In genomic region chr2:93228480-93228824, GRCm38 (mm10) we compare ENCODE assay signal across 11 mouse cellular contexts. TPM values are rescaled to one million over a fixed set of nuclear protein-coding genes. Genes with fewer than 3 reads are reported as not detected.
A peak's percentile ranks its signal among the peaks of the same experiment; 100 is the strongest.
DNase-seq lines count a peak whose midpoint lies in the region; ATAC-seq and TF ChIP-seq lines count a peak whose summit lies in the region.
"Had no signal": no experiment of that assay in that cellular context is flagged by ENCODE, and none has a peak within 500 bp of the region (broad histone marks: within the 10 kb centered on the region; RNA-seq: fewer than 3 reads in every experiment).

No protein-coding gene starts in this region.

- 4% methylated on average over 5 of the region's 5 CpGs for WGBS in heart, embryonic 10.5 days
- 6% methylated on average over 5 of the region's 5 CpGs for WGBS in embryonic facial prominence, embryonic 10.5 days
- 8% methylated on average over 5 of the region's 5 CpGs for WGBS in hindbrain, embryonic 15.5 days
- 9% methylated on average over 5 of the region's 5 CpGs for WGBS in midbrain, postnatal 0 days
- WGBS in heart, embryonic 11.5 days (ENCODE audit: insufficient replicate concordance) = 12% methylated on average over 5 of the region's 5 CpGs

- no peak overlapping the region for H3K4me2 ChIP-seq in hindbrain, embryonic 15.5 days
- H3K4me2 ChIP-seq in midbrain, postnatal 0 days (ENCODE audit: low read depth, low read length, poor library complexity, severe bottlenecking) = no peak overlapping the region
- H3K4me2 ChIP-seq in heart, embryonic 11.5 days = no peak overlapping the region
- H3K4me2 ChIP-seq: liver, embryonic 11.5 days had no signal

- no peak for TF ChIP-seq CTCF in midbrain, postnatal 0 days (IDR thresholded peaks at IDR 0.05)

- H3K27me3 ChIP-seq in heart, embryonic 10.5 days (ENCODE audit: insufficient read depth, poor library complexity, severe bottlenecking) = no peaks in the 10 kb centered on the region
- H3K27me3 ChIP-seq in embryonic facial prominence, embryonic 10.5 days (replicated peaks; ENCODE audit: low read depth, poor library complexity, severe bottlenecking) = no peaks in the 10 kb centered on the region; the same call in 1 of the 2 replicates
- H3K27me3 ChIP-seq in hindbrain, embryonic 15.5 days = no peaks in the 10 kb centered on the region
- no peaks in the 10 kb centered on the region for H3K27me3 ChIP-seq in midbrain, postnatal 0 days (ENCODE audit: insufficient read depth, low read length)
- H3K27me3 ChIP-seq in heart, embryonic 11.5 days (ENCODE audit: control insufficient read depth, insufficient read depth, low read length) = no peaks in the 10 kb centered on the region
- H3K27me3 ChIP-seq: Patski had no signal

- ATAC-seq in hindbrain, embryonic 15.5 days (ENCODE audit: low FRiP score, low read depth) = 0 out of 2 replicates have a peak, but pooled peaks have one; percentile 20
- no peak for ATAC-seq in midbrain, postnatal 0 days (ENCODE audit: low FRiP score)
- no peak for ATAC-seq in heart, embryonic 11.5 days (replicated peaks; ENCODE audit: insufficient number of reproducible peaks, low FRiP score, low TSS enrichment)
- ATAC-seq: inflammation-experienced regulatory T-cells, adult 6 months had no signal

- H3K27ac ChIP-seq in heart, embryonic 10.5 days = peak overlapping the region; percentile 73
- peak overlapping the region; percentile 76 for H3K27ac ChIP-seq in embryonic facial prominence, embryonic 10.5 days (replicated peaks)
- peak overlapping the region; percentile 72 for H3K27ac ChIP-seq in hindbrain, embryonic 15.5 days (replicated peaks)
- H3K27ac ChIP-seq in midbrain, postnatal 0 days (ENCODE audit: low read depth, low read length) = 0 out of 2 replicates have a peak overlapping the region, but pooled peaks have one; percentile 12
- H3K27ac ChIP-seq in heart, embryonic 11.5 days (ENCODE audit: low read depth, low read length) = no peak overlapping the region

- H3K9me3 ChIP-seq in heart, embryonic 10.5 days = no peaks in the 10 kb centered on the region
- H3K9me3 ChIP-seq in embryonic facial prominence, embryonic 10.5 days = no peaks in the 10 kb centered on the region
- H3K9me3 ChIP-seq in hindbrain, embryonic 15.5 days = no peaks in the 10 kb centered on the region
- H3K9me3 ChIP-seq in midbrain, postnatal 0 days (ENCODE audit: low read length) = no peaks in the 10 kb centered on the region
- H3K9me3 ChIP-seq in heart, embryonic 11.5 days (replicated peaks; ENCODE audit: control insufficient read depth, low read length) = no peaks in the 10 kb centered on the region

- H3K4me3 ChIP-seq in heart, embryonic 10.5 days = no peak overlapping the region
- H3K4me3 ChIP-seq in embryonic facial prominence, embryonic 10.5 days = no peak overlapping the region
- no peak overlapping the region for H3K4me3 ChIP-seq in hindbrain, embryonic 15.5 days
- no peak overlapping the region for H3K4me3 ChIP-seq in midbrain, postnatal 0 days (ENCODE audit: low read depth, low read length)
- no peak overlapping the region for H3K4me3 ChIP-seq in heart, embryonic 11.5 days (ENCODE audit: low read depth, low read length)

- H3K36me3 ChIP-seq in heart, embryonic 10.5 days = no peaks in the 10 kb centered on the region
- no peaks in the 10 kb centered on the region for H3K36me3 ChIP-seq in embryonic facial prominence, embryonic 10.5 days (replicated peaks)
- no peaks in the 10 kb centered on the region for H3K36me3 ChIP-seq in hindbrain, embryonic 15.5 days
- no peaks in the 10 kb centered on the region for H3K36me3 ChIP-seq in midbrain, postnatal 0 days (ENCODE audit: insufficient read depth, low read length)
- no peaks in the 10 kb centered on the region for H3K36me3 ChIP-seq in heart, embryonic 11.5 days (ENCODE audit: control insufficient read depth, insufficient read depth, low read length)

- DNase-seq in heart, embryonic 10.5 days (ENCODE audit: low spot score) = no peak
- no peak for DNase-seq in heart, adult 11 months
- DNase-seq in embryonic facial prominence, embryonic 10.5 days (ENCODE audit: low spot score) = peak; percentile 32
- DNase-seq in midbrain, postnatal 0 days (ENCODE audit: low spot score) = peak; percentile 42
- DNase-seq in left cerebral cortex, adult 18-20 months (ENCODE audit: low spot score in 2 of 2) = no peak
- DNase-seq in left cerebral cortex, adult 11 months (ENCODE audit: low spot score) = no peak

- H3K4me1 ChIP-seq in heart, embryonic 10.5 days = peaks cover 55% of the 10 kb centered on the region
- H3K4me1 ChIP-seq in embryonic facial prominence, embryonic 10.5 days = peaks cover 45% of the 10 kb centered on the region
- H3K4me1 ChIP-seq in hindbrain, embryonic 15.5 days (replicated peaks) = peaks cover 37% of the 10 kb centered on the region
- peaks cover 11% of the 10 kb centered on the region; the same call in 1 of the 2 replicates for H3K4me1 ChIP-seq in midbrain, postnatal 0 days (ENCODE audit: insufficient read depth, low read length)
- H3K4me1 ChIP-seq in heart, embryonic 11.5 days (ENCODE audit: control insufficient read depth, insufficient read depth, low read length) = peaks cover 28% of the 10 kb centered on the region

- H3K9ac ChIP-seq in hindbrain, embryonic 15.5 days = no peak overlapping the region
- H3K9ac ChIP-seq in midbrain, postnatal 0 days (replicated peaks; ENCODE audit: low read length, poor library complexity, severe bottlenecking) = no peak overlapping the region
- no peak overlapping the region for H3K9ac ChIP-seq in heart, embryonic 11.5 days (ENCODE audit: low read depth, low read length)

RNA-seq across cellular contexts. Expression of gene Trp53i11, which starts 41.1 kb away (rescaled TPM):
- 22.5 and 24.2 TPM in 2 replicates for polyA plus RNA-seq in heart, embryonic 10.5 days (2016; fragmentation: Nextera tagmentation; extraction: Ambion mirVana)
- 72.5 and 95.2 TPM in 2 replicates for polyA plus RNA-seq in embryonic facial prominence, embryonic 10.5 days (2016; fragmentation: Nextera tagmentation; extraction: Ambion mirVana)
- polyA plus RNA-seq in hindbrain, embryonic 15.5 days (2015; fragmentation: Nextera tagmentation; extraction: Ambion mirVana) = 86.6 and 123 TPM in 2 replicates
- 111 and 124 TPM in 2 replicates for total RNA-seq in midbrain, postnatal 0 days (2014; rRNA removed)
- polyA plus RNA-seq in midbrain, postnatal 0 days (2015; fragmentation: Nextera tagmentation; extraction: Ambion mirVana) = 74.7 and 76.0 TPM in 2 replicates
- 100 to 1,000 TPM; 112 to 128 TPM for total RNA-seq in left cerebral cortex, adult 18-20 months (2021)
- polyA plus RNA-seq in heart, embryonic 11.5 days (2014; fragmentation: Nextera tagmentation; extraction: Ambion mirVana) = 23.6 and 27.7 TPM in 2 replicates

Comparison
In these comparisons a context has a peak if more than half of its experiments do, and no peak if none do; other contexts are left out.
1. DNase-seq: peak in embryonic facial prominence, embryonic 10.5 days (single experiment) and midbrain, postnatal 0 days (single experiment); none in heart, embryonic 10.5 days (single experiment), heart, adult 11 months (single experiment), left cerebral cortex, adult 18-20 months (0 of 2) and left cerebral cortex, adult 11 months (single experiment).